In genomic region chr2:38356428-38357260, GRCm38 (mm10) we compare ENCODE assay signal across 9 mouse cellular contexts. TPM values are rescaled to one million over a fixed set of nuclear protein-coding genes. Genes with fewer than 3 reads are reported as not detected.
A peak's percentile ranks its signal among the peaks of the same experiment; 100 is the strongest.
DNase-seq lines count a peak whose midpoint lies in the region; ATAC-seq and TF ChIP-seq lines count a peak whose summit lies in the region.
"Had no signal": no experiment of that assay in that cellular context is flagged by ENCODE, and none has a peak within 500 bp of the region (broad histone marks: within the 10 kb centered on the region; RNA-seq: fewer than 3 reads in every experiment).

No protein-coding gene starts in this region.

- H3K4me2 ChIP-seq in kidney, postnatal 0 days (ENCODE audit: low read length), result peak overlapping the region; percentile 23
- peak overlapping the region; percentile 50 for H3K4me2 ChIP-seq in embryonic facial prominence, embryonic 11.5 days (ENCODE audit: low read depth, low read length)
- peak overlapping the region; percentile 30 for H3K4me2 ChIP-seq in intestine, embryonic 15.5 days (replicated peaks)
- peak overlapping the region; percentile 50 for H3K4me2 ChIP-seq in neural tube, embryonic 12.5 days (replicated peaks)

- H3K36me3 ChIP-seq in kidney, postnatal 0 days (ENCODE audit: insufficient read depth, low read length), result no peaks in the 10 kb centered on the region
- H3K36me3 ChIP-seq in embryonic facial prominence, embryonic 11.5 days (replicated peaks; ENCODE audit: control insufficient read depth, insufficient read depth, low read depth, low read length), result no peaks in the 10 kb centered on the region
- no peaks in the 10 kb centered on the region for H3K36me3 ChIP-seq in intestine, embryonic 15.5 days
- no peaks in the 10 kb centered on the region for H3K36me3 ChIP-seq in neural tube, embryonic 12.5 days

- under 1% methylated on average over 48 of the region's 53 CpGs for WGBS in kidney, postnatal 0 days
- 1% methylated on average over 52 of the region's 53 CpGs for WGBS in embryonic facial prominence, embryonic 11.5 days
- WGBS in intestine, embryonic 15.5 days, result under 1% methylated on average over 53 of the region's 53 CpGs
- 2% methylated on average over 53 of the region's 53 CpGs for WGBS in neural tube, embryonic 12.5 days

- no peak overlapping the region for H3K27ac ChIP-seq in kidney, postnatal 0 days
- H3K27ac ChIP-seq in embryonic facial prominence, embryonic 11.5 days (replicated peaks; ENCODE audit: low read depth, low read length), result 0 out of 2 replicates have a peak overlapping the region, but pooled peaks have one; percentile 28
- no peak overlapping the region for H3K27ac ChIP-seq in intestine, embryonic 15.5 days
- H3K27ac ChIP-seq in neural tube, embryonic 12.5 days, result no peak overlapping the region

- no peaks in the 10 kb centered on the region for H3K9me3 ChIP-seq in kidney, postnatal 0 days (replicated peaks; ENCODE audit: low read length)
- H3K9me3 ChIP-seq in embryonic facial prominence, embryonic 11.5 days (replicated peaks; ENCODE audit: control insufficient read depth, low read length), result no peaks in the 10 kb centered on the region
- H3K9me3 ChIP-seq in intestine, embryonic 15.5 days, result no peaks in the 10 kb centered on the region
- H3K9me3 ChIP-seq in neural tube, embryonic 12.5 days, result no peaks in the 10 kb centered on the region

- peak overlapping the region; percentile 6 for H3K4me3 ChIP-seq in kidney, postnatal 0 days (replicated peaks; ENCODE audit: low read depth, low read length)
- peak overlapping the region; percentile 33 for H3K4me3 ChIP-seq in embryonic facial prominence, embryonic 11.5 days (ENCODE audit: low read depth, low read length)
- H3K4me3 ChIP-seq in intestine, embryonic 15.5 days (replicated peaks), result 0 out of 2 replicates have a peak overlapping the region, but pooled peaks have one; percentile 9
- H3K4me3 ChIP-seq in neural tube, embryonic 12.5 days, result peak overlapping the region; percentile 24

- intact Hi-C loops in left cerebral cortex, postnatal 10 days (cut with DNase I), result loop anchor here (10.0 kb wide), 1 partner anchor 542 kb away; no protein-coding TSS in a partner anchor

- H3K27me3 ChIP-seq in kidney, postnatal 0 days (ENCODE audit: insufficient read depth, low read length), result peaks cover 89% of the 10 kb centered on the region
- peaks cover 91% of the 10 kb centered on the region for H3K27me3 ChIP-seq in embryonic facial prominence, embryonic 11.5 days (ENCODE audit: control insufficient read depth, insufficient read depth, low read length)
- peaks cover 98% of the 10 kb centered on the region for H3K27me3 ChIP-seq in intestine, embryonic 15.5 days (replicated peaks)
- H3K27me3 ChIP-seq in neural tube, embryonic 12.5 days (replicated peaks), result peaks cover 98% of the 10 kb centered on the region
- H3K27me3 ChIP-seq: Patski had no signal

- no peak for DNase-seq in kidney, postnatal 0 days (ENCODE audit: low spot score)
- DNase-seq in kidney, adult 8-10 months, result no peak
- DNase-seq in embryonic facial prominence, embryonic 11.5 days (ENCODE audit: low spot score), result peak; percentile 51
- no peak for DNase-seq in left cerebral cortex, postnatal 10 days (ENCODE audit: extremely low spot score in 1 of 2, low spot score in 2 of 2)
- no peak for DNase-seq in kidney, postnatal 10 days
- DNase-seq in left cerebral cortex, adult 11 months (ENCODE audit: low spot score), result no peak

- ATAC-seq in kidney, postnatal 0 days (replicated peaks; ENCODE audit: low FRiP score, low read depth), result no peak
- no peak for ATAC-seq in embryonic facial prominence, embryonic 11.5 days (replicated peaks; ENCODE audit: insufficient number of reproducible peaks, low FRiP score, low TSS enrichment, low read depth)
- ATAC-seq in intestine, embryonic 15.5 days, result no peak
- no peak for ATAC-seq in neural tube, embryonic 12.5 days (ENCODE audit: low FRiP score, low read depth)
- ATAC-seq: Patski had no signal

- no peak overlapping the region for H3K9ac ChIP-seq in kidney, postnatal 0 days (ENCODE audit: low read depth, low read length)
- peak overlapping the region; percentile 51 for H3K9ac ChIP-seq in embryonic facial prominence, embryonic 11.5 days (replicated peaks; ENCODE audit: low read length)
- no peak overlapping the region for H3K9ac ChIP-seq in intestine, embryonic 15.5 days
- no peak overlapping the region for H3K9ac ChIP-seq in neural tube, embryonic 12.5 days

- no peak for TF ChIP-seq CTCF in kidney, postnatal 0 days (IDR thresholded peaks at IDR 0.05; ENCODE audit: low read depth)

- H3K4me1 ChIP-seq in kidney, postnatal 0 days (replicated peaks; ENCODE audit: insufficient read depth, low read length), result peaks cover 10% of the 10 kb centered on the region
- no peaks in the 10 kb centered on the region; the same call in 1 of the 2 replicates for H3K4me1 ChIP-seq in embryonic facial prominence, embryonic 11.5 days (ENCODE audit: control insufficient read depth, insufficient read depth, low read length)
- peaks cover 8% of the 10 kb centered on the region for H3K4me1 ChIP-seq in intestine, embryonic 15.5 days (replicated peaks)
- H3K4me1 ChIP-seq in neural tube, embryonic 12.5 days, result peaks cover 17% of the 10 kb centered on the region

RNA-seq across cellular contexts. Expression of gene Lhx2, which starts 17.6 kb away (rescaled TPM):
- polyA plus RNA-seq in kidney, postnatal 0 days (2015; fragmentation: Nextera tagmentation; extraction: Ambion mirVana), result 0.07 TPM in 1 of 2 replicates, not detected in the other
- polyA plus RNA-seq in embryonic facial prominence, embryonic 11.5 days (2014; fragmentation: Nextera tagmentation; extraction: Ambion mirVana), result 15.5 and 18.6 TPM in 2 replicates
- polyA plus RNA-seq in intestine, embryonic 15.5 days (2015; fragmentation: Nextera tagmentation; extraction: Ambion mirVana), result 0.09 and 0.44 TPM in 2 replicates
- polyA plus RNA-seq in neural tube, embryonic 12.5 days (2016; fragmentation: Nextera tagmentation; extraction: Ambion mirVana), result 6.9 and 7.5 TPM in 2 replicates
- total RNA-seq in left cerebral cortex, postnatal 10 days (2021), result 10 to 100 TPM; 76.1 to 77.7 TPM
